Mouse (Mus musculus): ENCODE measurements around the gene Kmt5c.

Kmt5c gene

DNA sequence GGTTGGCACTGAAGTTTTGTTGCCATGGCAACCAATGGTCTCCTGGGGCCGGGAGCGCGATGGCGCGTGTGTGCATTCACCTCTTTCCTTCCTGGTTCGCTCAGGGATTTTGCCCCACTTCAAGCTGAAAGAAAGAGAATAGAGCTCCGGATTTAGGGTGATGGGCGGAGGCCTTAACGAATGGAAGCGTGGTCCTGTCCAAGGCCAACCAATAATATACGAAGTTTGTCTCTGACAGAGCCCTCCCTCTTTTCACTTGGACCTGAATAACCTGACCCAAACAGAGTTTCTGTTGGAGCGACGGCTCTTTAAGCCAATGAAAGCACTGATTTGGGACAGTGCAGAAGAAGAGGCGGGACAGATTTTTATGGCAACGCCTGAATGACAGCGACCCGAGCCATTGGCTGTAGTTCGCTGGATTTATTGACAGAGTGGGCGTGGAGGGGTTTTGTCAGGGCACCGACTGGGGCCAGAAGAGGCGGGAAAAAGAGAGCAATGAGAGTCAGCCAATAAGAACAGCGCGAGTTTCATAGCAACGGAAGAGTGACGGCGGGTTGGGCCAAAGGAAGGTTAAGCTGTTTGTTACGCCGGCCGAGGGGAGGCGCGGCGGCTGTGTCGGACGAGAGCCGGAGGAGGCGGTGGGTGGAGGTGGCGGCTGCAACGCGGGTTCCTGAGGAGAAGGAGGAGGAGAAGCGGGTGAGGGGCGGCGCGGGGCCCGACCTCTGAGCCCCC, at the start of gene Kmt5c:
Kmt5c (plus strand) TSS at position 572 of the 732 bp plus-strand sequence.
- in situ Hi-C loops (cut with MboI, MseI) = loop anchor here in 1 of 2 experiments (5.0 to 10.0 kb wide), 2 partner anchors 57 to 295 kb away; partner anchors contain the start of gene Rdh13

DNA sequence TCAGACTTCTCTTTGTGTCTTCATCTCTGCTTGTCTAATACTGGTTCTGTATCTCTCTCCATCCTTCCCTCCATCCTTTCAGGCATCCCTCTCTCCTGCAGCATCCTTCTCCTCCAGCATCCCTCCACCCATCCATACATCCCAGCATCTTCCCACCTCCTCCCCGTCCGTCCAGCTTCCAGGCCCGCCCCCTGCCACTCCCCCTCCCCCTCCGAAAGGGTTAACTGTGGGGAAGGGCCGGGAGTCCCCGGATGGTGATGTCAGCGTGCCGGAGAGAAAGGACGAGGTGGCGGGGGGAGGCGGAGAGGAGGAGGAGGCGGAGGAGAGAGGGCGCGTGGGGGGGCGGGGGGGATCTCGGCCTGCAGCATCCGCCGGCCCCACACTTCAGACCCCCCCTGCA, 49.5 kb upstream of the Kmt5c start, which contains the start of gene Brsk1:
Brsk1 (plus strand) TSS at position 218 of the 400 bp plus-strand sequence.
- in situ Hi-C loops (cut with MboI, MseI) = no loop called here

DNA sequence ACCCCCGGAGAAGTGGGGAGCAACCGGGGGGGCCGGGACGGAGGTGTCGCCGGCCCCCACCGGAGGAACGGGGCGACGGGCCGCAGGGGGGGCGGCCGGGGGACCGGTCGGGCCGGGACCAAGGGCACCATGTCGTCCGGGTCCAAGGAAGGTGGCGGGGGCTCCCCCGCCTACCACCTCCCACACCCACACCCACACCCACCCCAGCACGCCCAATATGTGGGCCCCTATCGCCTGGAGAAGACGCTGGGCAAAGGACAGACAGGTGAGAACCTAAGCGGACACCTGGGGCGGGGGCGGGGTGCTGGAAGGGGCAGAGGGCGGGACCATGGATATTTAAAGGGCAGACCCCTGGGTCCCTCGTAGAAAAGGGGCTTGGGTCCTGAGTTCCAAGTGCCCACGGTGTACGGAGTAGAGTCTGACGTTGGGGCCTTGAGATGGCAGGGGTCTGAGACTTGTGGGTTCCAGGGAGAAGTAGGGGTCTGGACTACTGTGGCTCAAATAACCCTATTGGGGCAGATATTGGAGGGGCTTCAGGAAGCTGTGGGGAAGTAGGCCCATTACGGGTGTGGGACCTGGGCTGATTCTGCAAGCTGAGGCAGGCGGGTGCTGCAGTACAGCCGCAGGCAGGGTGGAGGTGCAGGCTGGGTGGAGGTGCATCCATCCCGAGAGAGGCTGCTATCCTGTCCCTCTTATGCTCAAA, 48.8 kb upstream of the Kmt5c start:
- in situ Hi-C loops (cut with MboI, MseI) = no loop called here

DNA sequence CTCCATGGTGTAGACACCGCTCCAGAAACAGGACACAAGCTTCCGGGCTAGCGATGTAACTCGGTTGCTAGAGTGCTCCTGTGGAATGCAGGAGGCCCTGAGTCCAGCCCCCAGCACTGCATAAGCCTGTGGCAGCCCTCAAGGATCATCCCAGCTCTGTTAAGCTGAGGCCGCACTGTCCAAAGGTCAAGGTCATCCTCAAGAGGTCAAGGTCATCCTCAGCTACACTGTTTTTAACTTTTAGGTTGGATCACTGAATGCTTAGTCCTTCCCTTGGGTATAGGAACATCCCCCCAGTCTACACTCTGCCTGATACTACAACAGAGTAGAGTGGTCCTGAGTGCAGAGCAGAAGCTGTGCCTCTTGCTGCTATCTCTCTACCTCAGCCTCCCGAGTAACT, 46.9 kb upstream of the Kmt5c start:
- in situ Hi-C loops (cut with MboI, MseI) = no loop called here

DNA sequence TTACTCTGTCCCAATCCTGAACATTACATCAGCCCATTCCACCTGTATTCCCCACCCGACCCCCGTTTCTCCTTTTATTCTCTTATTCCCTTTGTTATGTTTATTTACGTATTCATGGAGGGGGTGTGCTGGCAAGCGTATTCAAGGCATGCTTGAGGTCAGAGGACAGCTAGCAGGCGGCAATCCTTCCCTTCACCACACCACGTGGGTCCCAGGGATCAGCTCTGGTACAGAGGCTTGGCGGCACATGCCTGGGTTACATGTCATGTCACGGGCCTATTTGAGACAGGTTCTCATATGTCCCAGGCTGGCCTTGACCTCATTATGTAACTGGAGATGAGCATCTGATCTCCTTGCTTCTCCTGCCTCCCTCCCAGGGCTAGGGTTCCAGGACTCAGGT, 37.6 kb upstream of the Kmt5c start:
- in situ Hi-C loops (cut with MboI, MseI) = no loop called here

DNA sequence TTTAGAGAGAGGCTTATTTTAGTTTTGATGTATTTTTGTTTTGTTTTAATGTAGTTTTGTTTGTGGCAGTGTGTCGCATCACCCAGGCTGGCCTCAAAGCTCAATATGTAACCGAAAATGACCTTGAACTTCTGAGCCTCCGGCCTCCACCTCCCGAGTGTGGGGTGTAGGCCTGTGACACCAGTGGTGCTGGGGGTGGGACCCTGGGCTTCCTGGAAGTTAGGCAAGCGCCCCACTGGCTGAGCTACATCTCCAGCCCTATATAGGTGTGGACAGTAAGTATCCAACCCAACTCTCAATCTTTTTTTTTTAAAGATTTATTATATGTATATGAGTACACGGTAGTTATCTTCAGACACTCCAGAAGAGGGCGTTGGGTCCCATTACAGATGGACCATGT, 36.7 kb upstream of the Kmt5c start:
- in situ Hi-C loops (cut with MboI, MseI) = no loop called here

DNA sequence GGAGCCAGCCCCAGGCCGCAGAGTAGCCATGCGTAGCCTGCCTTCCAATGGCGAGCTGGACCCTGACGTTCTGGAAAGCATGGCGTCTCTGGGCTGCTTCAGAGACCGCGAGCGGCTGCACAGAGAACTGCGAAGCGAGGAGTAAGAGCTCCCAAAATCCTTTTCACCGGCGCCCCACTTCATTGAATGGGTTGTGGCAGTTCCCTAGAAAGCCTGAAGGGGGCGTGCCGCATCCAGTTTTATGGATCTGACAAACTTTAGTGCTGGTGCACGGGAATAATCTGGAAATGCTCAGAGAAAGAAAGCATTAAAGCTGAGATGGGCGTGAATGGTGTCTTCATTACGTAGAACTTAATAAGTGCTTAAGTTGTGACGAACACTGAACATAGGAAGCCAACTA, 34.8 kb upstream of the Kmt5c start:
- in situ Hi-C loops (cut with MboI, MseI) = no loop called here

DNA sequence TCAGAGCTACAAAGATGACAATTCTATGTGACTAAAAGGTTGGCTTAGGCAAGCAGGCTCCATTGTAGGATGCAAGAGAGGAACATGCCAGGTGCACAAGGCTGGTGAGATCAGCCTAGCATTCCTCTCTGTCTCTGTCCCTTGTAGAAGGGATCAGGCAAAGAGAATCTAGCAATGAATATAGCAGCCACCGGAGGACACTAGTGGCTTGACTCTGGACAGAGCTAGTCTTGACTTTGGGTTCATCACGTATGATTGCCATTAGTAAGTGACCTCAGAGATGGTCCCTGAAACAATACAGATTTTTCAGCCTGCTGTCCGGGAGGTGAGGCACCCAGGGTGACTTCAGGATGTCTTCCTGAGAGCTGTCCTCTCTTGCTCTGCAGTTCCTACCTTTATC, 27.3 kb upstream of the Kmt5c start:
- in situ Hi-C loops (cut with MboI, MseI) = loop anchor here in 1 of 2 experiments (5.0 kb wide), 1 partner anchor 185 kb away; no protein-coding TSS in a partner anchor

DNA sequence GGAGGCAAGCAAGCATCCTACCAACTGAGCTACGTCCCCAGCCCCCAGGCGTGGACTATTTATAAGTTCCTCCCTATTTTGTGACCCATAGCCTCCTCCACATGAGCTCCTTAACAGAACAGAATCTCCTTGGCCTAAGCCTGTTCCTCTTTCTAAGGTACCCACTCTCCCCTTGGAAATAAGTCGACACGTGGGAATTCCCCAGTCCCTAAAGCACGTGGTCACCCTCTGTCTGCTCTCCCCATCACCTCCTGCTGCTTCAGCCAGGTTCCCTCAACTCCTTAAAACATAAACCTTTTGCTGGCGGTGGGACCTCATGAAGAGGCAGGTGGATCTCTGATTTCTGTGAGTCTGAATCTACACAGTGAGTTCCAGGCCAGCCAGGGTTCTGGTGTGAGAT, 23.0 kb upstream of the Kmt5c start:
- in situ Hi-C loops (cut with MboI, MseI) = no loop called here

DNA sequence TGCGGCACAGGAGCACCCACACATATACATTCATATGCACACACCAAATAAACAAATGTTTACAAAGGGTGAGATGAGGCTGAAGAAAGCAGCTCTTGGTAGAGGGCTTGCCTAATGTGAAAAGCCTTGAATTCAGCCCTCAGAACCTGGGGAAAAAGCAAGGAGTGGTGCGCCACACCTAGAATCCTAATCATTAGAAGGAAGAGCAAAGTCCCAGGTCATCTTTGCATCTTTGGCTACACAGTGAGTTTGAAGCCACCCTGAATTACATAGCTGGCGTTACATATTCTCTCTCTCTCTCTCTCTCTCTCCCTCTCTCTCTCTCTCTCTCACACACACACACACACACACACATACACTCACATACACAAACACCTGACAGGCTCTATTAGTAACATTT, 20.6 kb upstream of the Kmt5c start:
- in situ Hi-C loops (cut with MboI, MseI) = no loop called here

DNA sequence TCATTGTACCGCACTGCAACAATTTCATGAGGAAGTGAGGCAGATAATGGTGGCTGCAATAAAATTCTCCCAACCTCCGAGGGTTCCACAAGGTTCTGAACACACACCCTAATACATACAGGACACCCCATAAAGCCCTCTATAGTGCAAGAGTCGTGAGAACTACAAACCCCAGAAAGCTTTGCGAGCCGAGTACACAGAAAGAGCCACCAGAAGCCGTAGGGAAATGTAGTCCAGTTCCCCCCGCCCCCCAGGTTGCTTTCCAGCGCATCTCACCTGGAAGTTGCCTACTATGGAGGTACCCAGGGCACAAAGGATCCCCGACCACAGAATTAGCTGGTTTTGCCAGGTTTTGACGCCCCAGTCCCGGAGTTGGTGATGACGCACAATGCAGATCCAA, 16.4 kb upstream of the Kmt5c start:
- in situ Hi-C loops (cut with MboI, MseI) = loop anchor here in 1 of 2 experiments (10.0 kb wide), 1 partner anchor 499 kb away; no protein-coding TSS in a partner anchor

DNA sequence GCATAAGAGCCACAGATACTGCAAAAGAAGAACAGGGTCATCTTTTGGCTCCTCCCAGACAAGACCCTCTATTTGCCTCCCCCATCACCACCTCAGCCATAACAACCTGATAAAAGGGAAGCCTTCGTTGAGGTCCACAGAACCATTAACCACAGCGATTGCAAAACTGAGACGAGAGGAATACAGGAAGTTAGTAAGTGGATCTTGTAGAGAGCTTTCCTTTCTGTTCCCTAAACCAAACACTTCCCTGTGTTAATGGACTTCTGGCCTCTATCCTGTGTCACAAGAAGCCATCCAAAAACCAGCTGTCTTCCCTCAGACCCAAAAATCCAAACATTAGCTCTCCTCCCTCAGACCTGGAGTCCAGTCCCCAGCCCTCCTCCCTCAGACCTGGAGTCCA, 15.6 kb upstream of the Kmt5c start:
- in situ Hi-C loops (cut with MboI, MseI) = loop anchor here in 1 of 2 experiments (10.0 kb wide), 1 partner anchor 500 kb away; no protein-coding TSS in a partner anchor

DNA sequence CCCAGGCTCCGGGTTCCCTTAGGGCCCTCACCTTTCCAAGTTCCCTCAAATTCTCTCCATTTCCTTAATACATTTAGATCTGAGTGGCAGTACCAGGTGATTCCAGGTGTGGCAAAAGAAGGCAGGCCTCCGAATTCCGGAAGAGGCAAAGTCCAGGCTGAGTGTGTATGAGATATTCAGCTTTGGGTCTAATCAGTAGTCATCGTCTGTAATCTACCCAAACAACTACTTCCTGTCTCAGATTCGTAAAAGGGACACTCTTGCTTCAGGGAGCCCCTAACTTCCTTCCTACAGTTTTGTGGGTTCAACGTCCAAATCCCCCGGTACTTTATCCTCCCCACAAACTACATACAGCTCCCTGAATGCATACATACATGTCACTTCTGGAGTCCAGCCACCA, 14.7 kb upstream of the Kmt5c start, which contains the start of gene Tmem150b:
Tmem150b (minus strand) TSS at position 81 of the 400 bp plus-strand sequence.
- in situ Hi-C loops (cut with MboI, MseI) = loop anchor here in 1 of 2 experiments (10.0 kb wide), 1 partner anchor 500 kb away; no protein-coding TSS in a partner anchor

DNA sequence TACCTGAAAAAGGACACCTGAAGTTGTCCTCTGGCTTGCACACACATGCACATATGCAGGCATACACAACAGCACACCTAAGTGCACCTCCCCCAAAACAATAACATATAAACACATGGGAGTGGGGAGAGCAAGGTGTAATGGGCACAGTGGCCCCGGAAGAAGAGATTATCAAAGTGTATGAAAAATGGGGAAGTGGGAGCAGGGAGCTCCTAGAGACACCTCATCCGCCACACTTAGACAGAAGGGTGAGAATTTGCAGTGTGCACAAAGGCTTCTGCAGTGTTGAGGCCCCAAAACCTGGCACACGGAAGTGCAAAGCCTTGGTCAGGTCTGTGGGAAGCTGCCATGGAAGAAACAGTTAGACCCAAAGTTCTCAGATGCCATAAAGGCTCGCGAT, 8.8 kb upstream of the Kmt5c start:
- in situ Hi-C loops (cut with MboI, MseI) = no loop called here

DNA sequence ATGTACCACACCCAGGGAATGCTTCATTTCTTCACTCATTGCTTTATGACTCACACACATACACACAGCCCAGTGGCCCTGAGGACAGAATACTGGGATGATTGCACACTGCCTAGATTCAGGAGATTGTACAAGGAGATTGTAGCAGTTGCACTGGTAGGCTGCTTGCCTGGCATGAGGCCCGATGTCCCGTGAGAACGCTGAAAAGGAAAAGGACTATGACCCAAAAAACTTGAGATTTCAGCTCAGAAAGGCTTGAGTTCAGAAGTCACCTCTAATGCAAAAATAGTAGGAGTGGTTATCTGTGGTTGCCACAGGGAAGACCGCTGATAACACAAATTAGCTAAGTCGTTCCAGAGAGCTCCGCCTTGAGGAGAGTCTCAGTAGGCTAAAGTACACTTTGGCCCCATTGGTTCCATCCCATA, 6.9 kb upstream of the Kmt5c start:
- in situ Hi-C loops (cut with MboI, MseI) = no loop called here

DNA sequence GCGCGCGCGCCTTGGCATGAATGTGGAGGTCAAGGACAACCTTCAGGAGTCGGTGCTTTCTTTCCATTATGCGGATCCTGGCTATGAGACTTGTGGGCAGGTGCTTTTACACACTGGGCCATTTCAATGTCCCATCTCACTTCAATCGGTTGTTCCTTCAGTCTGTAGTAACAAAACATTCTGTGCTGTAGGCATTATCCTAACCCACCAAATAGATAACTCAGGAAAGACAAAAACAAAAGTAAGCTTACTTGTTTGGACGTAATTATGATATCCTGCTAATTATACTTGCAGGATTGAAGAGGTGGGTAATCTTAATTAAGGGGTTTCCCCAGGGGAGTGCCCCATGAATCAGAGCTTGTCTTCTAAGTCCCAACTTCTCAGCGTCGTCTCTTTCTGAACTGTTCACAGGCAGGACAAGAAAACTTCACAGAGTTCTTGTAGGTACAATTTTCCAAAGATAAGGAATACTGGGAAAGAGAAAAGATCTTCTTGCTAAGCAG, 823 bp upstream of the Kmt5c start:
- in situ Hi-C loops (cut with MboI, MseI) = loop anchor here in 1 of 2 experiments (5.0 kb wide), 1 partner anchor 57 kb away; no protein-coding TSS in a partner anchor

DNA sequence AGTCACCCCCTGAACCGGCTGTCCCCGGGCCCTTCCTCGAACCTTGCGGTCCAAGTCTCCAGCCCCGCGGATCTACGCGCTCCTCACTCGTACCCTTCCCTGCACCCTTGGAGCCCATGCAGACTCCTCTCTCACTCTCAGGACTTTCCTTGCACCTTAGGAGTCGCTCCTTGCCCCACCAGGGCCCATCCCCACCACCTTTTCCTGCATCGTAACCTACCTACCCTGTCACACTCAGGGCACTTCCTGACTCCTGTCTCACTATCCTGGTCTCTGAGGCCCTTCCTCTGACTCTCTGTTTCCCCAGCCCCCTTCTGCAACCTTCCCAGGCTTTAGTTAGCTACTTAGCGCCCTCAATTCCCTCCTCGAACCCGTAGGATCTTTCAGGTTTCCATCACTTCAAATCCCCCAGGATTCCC, 403 bp downstream of the Kmt5c start:
- in situ Hi-C loops (cut with MboI, MseI) = loop anchor here in 1 of 2 experiments (10.0 kb wide), 1 partner anchor 296 kb away; the partner anchor contains the start of gene Rdh13

DNA sequence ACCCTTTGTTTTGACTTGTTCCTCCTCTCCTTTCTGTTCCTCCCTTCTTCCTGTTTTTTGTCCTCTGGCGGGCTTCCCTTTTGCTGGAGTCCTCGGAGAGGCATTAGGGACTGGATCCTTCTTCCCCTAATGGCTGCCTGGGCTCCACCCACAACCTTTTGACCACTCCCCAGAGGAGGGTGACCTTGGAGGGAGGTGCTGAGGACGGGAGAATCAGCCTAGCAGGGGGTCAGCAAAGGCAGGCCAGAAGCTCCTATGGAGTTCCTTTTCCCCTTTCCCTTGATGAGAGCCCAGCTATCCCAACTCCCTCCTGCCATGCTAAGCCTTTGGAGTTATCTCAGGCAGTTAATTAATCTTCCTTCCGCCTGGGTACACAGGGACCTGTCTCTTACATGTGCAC, 1.2 kb downstream of the Kmt5c start:
- in situ Hi-C loops (cut with MboI, MseI) = loop anchor here in 1 of 2 experiments (10.0 kb wide), 1 partner anchor 296 kb away; the partner anchor contains the start of gene Rdh13

DNA sequence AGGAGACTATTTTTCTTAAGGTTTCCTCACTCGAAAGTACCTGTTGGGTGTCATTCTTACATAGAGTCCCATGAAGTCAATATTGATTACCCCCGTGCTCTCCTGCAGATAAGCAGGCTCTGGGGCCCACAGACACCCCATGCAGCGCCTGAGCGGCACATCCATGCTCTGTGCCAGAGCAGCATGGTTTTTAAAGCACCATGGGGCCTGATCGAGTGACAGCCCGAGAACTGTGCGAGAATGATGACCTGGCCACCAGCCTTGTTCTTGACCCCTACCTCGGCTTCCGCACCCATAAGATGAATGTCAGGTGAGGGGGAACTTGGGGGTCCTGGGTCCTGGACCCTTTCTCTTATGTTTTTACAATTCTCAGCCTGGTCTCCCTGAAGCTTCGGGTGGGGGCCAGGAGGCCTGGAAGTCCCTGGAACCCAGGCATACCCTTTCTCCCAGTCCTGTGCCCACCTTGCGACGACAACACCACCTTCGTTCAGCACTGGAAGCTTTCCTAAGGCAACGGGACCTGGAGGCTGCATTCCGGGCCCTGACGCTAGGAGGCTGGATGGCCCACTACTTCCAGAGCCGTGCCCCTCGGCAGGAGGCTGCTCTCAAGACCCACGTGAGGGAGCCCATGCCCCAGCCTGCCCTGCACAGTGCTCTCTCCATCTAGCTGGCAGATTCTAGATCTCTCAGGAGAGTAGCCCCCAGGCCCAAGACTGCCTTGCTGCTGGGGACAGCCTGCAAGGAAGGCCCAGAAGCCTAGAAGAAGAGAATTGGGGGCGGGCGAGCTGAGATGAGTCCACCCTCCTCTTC, 2.0 kb downstream of the Kmt5c start:
- in situ Hi-C loops (cut with MboI, MseI) = loop anchor here in 1 of 2 experiments (10.0 kb wide), 1 partner anchor 297 kb away; the partner anchor contains the start of gene Rdh13

DNA sequence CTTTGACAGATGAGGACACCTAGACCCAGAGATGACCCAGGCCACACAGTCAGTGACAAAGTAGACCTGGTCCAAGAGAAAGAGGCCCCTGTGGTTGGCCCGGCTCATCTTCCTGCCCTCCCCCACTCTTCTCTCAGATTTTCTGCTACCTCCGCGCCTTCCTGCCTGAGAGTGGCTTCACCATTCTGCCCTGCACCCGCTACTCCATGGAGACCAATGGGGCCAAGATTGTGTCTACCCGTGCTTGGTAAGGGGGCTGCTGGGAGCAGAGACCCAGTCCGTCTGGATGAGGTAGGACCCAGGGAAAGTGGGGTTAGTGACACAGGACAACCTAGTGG, 2.5 kb downstream of the Kmt5c start:
- in situ Hi-C loops (cut with MboI, MseI) = loop anchor here in 1 of 2 experiments (10.0 kb wide), 1 partner anchor 298 kb away; the partner anchor contains the start of gene Rdh13

DNA sequence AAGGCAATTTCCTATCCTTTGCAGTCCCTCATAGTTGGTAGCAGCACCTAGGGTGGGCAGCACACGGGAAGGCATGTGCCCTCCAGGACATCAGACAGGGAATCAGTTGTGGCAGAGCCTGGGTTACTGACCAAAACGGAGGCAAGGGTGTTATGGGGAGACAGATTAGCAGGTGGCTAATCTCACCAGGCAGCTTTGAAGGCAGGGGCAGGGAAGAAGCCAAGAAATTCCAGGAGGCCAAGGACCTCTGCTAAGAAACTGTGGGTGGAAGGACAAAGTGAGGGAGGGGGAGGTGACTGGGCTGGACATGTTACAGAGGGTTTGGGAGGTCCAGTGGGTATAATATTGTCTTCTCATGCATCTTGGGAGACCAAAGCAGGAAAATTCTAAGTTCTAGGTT, 3.4 kb downstream of the Kmt5c start:
- in situ Hi-C loops (cut with MboI, MseI) = loop anchor here in 1 of 2 experiments (10.0 kb wide), 1 partner anchor 299 kb away; the partner anchor contains the start of gene Rdh13
